In the genomic region with DNA sequence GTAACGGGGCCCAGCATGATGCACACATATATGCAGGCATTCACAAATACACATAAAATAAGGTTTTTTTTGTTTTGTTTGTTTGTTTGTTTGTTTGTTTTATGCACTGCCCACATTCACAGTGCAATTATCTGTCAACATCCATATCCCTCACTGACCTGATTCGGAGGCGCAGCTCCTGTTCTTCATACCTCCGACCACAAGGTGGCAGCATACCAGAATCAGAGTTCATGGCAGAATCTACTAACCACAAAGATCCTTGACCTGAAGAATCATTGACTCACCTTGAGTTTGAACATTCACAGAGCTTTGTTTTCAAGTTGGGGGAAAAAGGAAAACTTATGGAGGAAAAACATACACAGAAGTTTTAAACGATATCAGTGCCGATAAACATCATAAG, we compare ENCODE assay signal across 10 mouse cellular contexts.
DNase-seq lines count a peak whose midpoint lies in the region; ATAC-seq and TF ChIP-seq lines count a peak whose summit lies in the region.
"Had no signal": no experiment of that assay in that cellular context is flagged by ENCODE, and none has a peak within 500 bp of the region (broad histone marks: within the 10 kb centered on the region; RNA-seq: fewer than 3 reads in every experiment).

No protein-coding gene starts in this region.

- 92% methylated on average over 6 of the region's 6 CpGs for WGBS in heart, embryonic 10.5 days
- 96% methylated on average over 6 of the region's 6 CpGs for WGBS in midbrain, embryonic 10.5 days
- 98% methylated on average over 6 of the region's 6 CpGs for WGBS in midbrain, embryonic 16.5 days

- no peak overlapping the region for H3K27ac ChIP-seq in heart, embryonic 10.5 days
- no peak overlapping the region for H3K27ac ChIP-seq in testis, adult 2 months (ENCODE audit: control insufficient read depth, insufficient read depth, low read depth, low read length)
- no peak overlapping the region for H3K27ac ChIP-seq in midbrain, embryonic 10.5 days (replicated peaks)
- no peak overlapping the region for H3K27ac ChIP-seq in midbrain, embryonic 16.5 days (ENCODE audit: low read length)
- H3K27ac ChIP-seq: limb, embryonic 10.5 days had no signal

- H3K36me3 ChIP-seq in heart, embryonic 10.5 days: no peaks in the 10 kb centered on the region
- H3K36me3 ChIP-seq in testis, adult 2 months (ENCODE audit: control insufficient read depth, insufficient read depth, low read length): no peaks in the 10 kb centered on the region
- H3K36me3 ChIP-seq in midbrain, embryonic 10.5 days: no peaks in the 10 kb centered on the region
- no peaks in the 10 kb centered on the region for H3K36me3 ChIP-seq in midbrain, embryonic 16.5 days (ENCODE audit: control insufficient read depth, insufficient read depth, low read length)
- H3K36me3 ChIP-seq: limb, embryonic 10.5 days had no signal

- no peak for ATAC-seq in midbrain, embryonic 16.5 days

- H3K4me1 ChIP-seq in heart, embryonic 10.5 days: peaks cover 9% of the 10 kb centered on the region; the same call in 1 of the 2 replicates
- H3K4me1 ChIP-seq in testis, adult 2 months (ENCODE audit: control insufficient read depth, insufficient read depth, low read length): no peaks in the 10 kb centered on the region; the same call in 1 of the 2 replicates
- H3K4me1 ChIP-seq in midbrain, embryonic 10.5 days: no peaks in the 10 kb centered on the region
- peaks cover 6% of the 10 kb centered on the region; the same call in 1 of the 2 replicates for H3K4me1 ChIP-seq in midbrain, embryonic 16.5 days (ENCODE audit: control insufficient read depth, insufficient read depth, low read length)

- peak; percentile 49; the same call in 1 of the 2 replicates for TF ChIP-seq CTCF in testis, adult 2 months (IDR thresholded peaks at IDR 0.05; ENCODE audit: control insufficient read depth, insufficient read depth, insufficient replicate concordance, low read depth, low read length)

- no peak overlapping the region for H3K4me2 ChIP-seq in midbrain, embryonic 16.5 days (ENCODE audit: low read length)

- H3K4me3 ChIP-seq in heart, embryonic 10.5 days: no peak overlapping the region
- H3K4me3 ChIP-seq in testis, adult 2 months (ENCODE audit: control insufficient read depth, low read depth, low read length): no peak overlapping the region
- H3K4me3 ChIP-seq in midbrain, embryonic 10.5 days: no peak overlapping the region
- no peak overlapping the region for H3K4me3 ChIP-seq in midbrain, embryonic 16.5 days (ENCODE audit: low read depth, low read length)
- H3K4me3 ChIP-seq: limb, embryonic 10.5 days had no signal

- no peak overlapping the region for H3K9ac ChIP-seq in midbrain, embryonic 16.5 days (ENCODE audit: low read depth, low read length)

- peak; percentile 10 for DNase-seq in heart, embryonic 10.5 days (ENCODE audit: low spot score)
- no peak for DNase-seq in heart, adult 9 months (ENCODE audit: low spot score in 2 of 2)
- DNase-seq in testis, postnatal 14 days (ENCODE audit: low spot score): no peak
- DNase-seq in c-Kit-positive CD71-positive TER-119-negative erythroid progenitor cells, embryonic 14.5 days (ENCODE audit: low read depth): peak; percentile 3
- peak; percentile 35 for DNase-seq in thymus, postnatal 25 days
- no peak for DNase-seq in midbrain, embryonic 10.5 days (ENCODE audit: low spot score)
- DNase-seq: cerebellum, adult 9-11 months had no signal

- no peak for TF ChIP-seq POLR2A in testis, adult 2 months (IDR thresholded peaks at IDR 0.05; ENCODE audit: control insufficient read depth, low read depth, low read length)

- no peaks in the 10 kb centered on the region for H3K27me3 ChIP-seq in heart, embryonic 10.5 days (ENCODE audit: insufficient read depth, poor library complexity, severe bottlenecking)
- H3K27me3 ChIP-seq in testis, adult 2 months (ENCODE audit: control insufficient read depth, insufficient read depth, low read length): no peaks in the 10 kb centered on the region
- no peaks in the 10 kb centered on the region for H3K27me3 ChIP-seq in midbrain, embryonic 10.5 days (ENCODE audit: low read depth, poor library complexity, severe bottlenecking)
- no peaks in the 10 kb centered on the region for H3K27me3 ChIP-seq in midbrain, embryonic 16.5 days (ENCODE audit: control insufficient read depth, insufficient read depth, low read depth, low read length)

- no peaks in the 10 kb centered on the region for H3K9me3 ChIP-seq in heart, embryonic 10.5 days
- H3K9me3 ChIP-seq in midbrain, embryonic 10.5 days (replicated peaks): no peaks in the 10 kb centered on the region
- no peaks in the 10 kb centered on the region for H3K9me3 ChIP-seq in midbrain, embryonic 16.5 days (replicated peaks; ENCODE audit: control insufficient read depth, low read length, poor library complexity, severe bottlenecking)
- H3K9me3 ChIP-seq: limb, embryonic 10.5 days had no signal

Comparison
In these comparisons a context has a peak if more than half of its experiments do, and no peak if none do; other contexts are left out.
1. DNase-seq: peak in heart, embryonic 10.5 days (single experiment), c-Kit-positive CD71-positive TER-119-negative erythroid progenitor cells, embryonic 14.5 days (single experiment) and thymus, postnatal 25 days (single experiment); none in heart, adult 9 months (0 of 2), testis, postnatal 14 days (single experiment) and midbrain, embryonic 10.5 days (single experiment).